Comparison of ENCODE assay signal across 8 mouse cellular contexts in genomic region chr10:75589651-75590050, GRCm38 (mm10). TPM values are rescaled to one million over a fixed set of nuclear protein-coding genes. Genes with fewer than 3 reads are reported as not detected.
DNase-seq lines count a peak whose midpoint lies in the region; ATAC-seq lines count a peak whose summit lies in the region.

No protein-coding gene starts in this region.

- no peak overlapping the region; the same call in 1 of the 2 replicates for H3K4me2 ChIP-seq in midbrain, embryonic 14.5 days (ENCODE audit: low read length)
- H3K4me2 ChIP-seq in midbrain, embryonic 15.5 days: no peak overlapping the region

- no peaks in the 10 kb centered on the region; the same call in 1 of the 2 replicates for H3K4me1 ChIP-seq in midbrain, embryonic 14.5 days (ENCODE audit: control insufficient read depth, insufficient read depth, low read length)
- H3K4me1 ChIP-seq in midbrain, embryonic 15.5 days: peaks cover 5% of the 10 kb centered on the region; the same call in 1 of the 2 replicates

- ATAC-seq in midbrain, embryonic 14.5 days (ENCODE audit: low FRiP score, low TSS enrichment): no peak
- no peak for ATAC-seq in midbrain, embryonic 15.5 days (replicated peaks)

- no peaks in the 10 kb centered on the region for H3K9me3 ChIP-seq in midbrain, embryonic 14.5 days (ENCODE audit: control insufficient read depth, low read length)
- H3K9me3 ChIP-seq in midbrain, embryonic 15.5 days: no peaks in the 10 kb centered on the region

- H3K27ac ChIP-seq in midbrain, embryonic 14.5 days (replicated peaks; ENCODE audit: low read depth, low read length): no peak overlapping the region
- H3K27ac ChIP-seq in midbrain, embryonic 15.5 days: no peak overlapping the region

- 84% methylated on average over 16 of the region's 16 CpGs for WGBS in midbrain, embryonic 14.5 days
- WGBS in midbrain, embryonic 15.5 days: 81% methylated on average over 16 of the region's 16 CpGs

- no peaks in the 10 kb centered on the region for H3K36me3 ChIP-seq in midbrain, embryonic 14.5 days (ENCODE audit: control insufficient read depth, insufficient read depth, low read length)
- no peaks in the 10 kb centered on the region for H3K36me3 ChIP-seq in midbrain, embryonic 15.5 days (replicated peaks)

- DNase-seq in midbrain, embryonic 14.5 days: no peak
- DNase-seq in heart, adult 18-20 months: peak; percentile 63 to 67
- peak; percentile 54 for DNase-seq in kidney, adult 9 months
- peak; percentile 44 for DNase-seq in lung, postnatal 36 days
- DNase-seq in embryo, embryonic 11 days: no peak
- DNase-seq in layer of hippocampus, postnatal 25 days (ENCODE audit: extremely low spot score in 1 of 2, low spot score in 1 of 2): no peak
- DNase-seq in frontal cortex, postnatal 36 days (ENCODE audit: low spot score in 2 of 2): no peak

- H3K4me3 ChIP-seq in midbrain, embryonic 14.5 days (replicated peaks; ENCODE audit: low read depth, low read length): no peak overlapping the region
- no peak overlapping the region for H3K4me3 ChIP-seq in midbrain, embryonic 15.5 days

- no peaks in the 10 kb centered on the region for H3K27me3 ChIP-seq in midbrain, embryonic 14.5 days (ENCODE audit: control insufficient read depth, insufficient read depth, low read length)
- H3K27me3 ChIP-seq in midbrain, embryonic 15.5 days (replicated peaks): 0 out of 2 replicates have a peak, but pooled peaks cover 2% of the 10 kb centered on the region

- H3K9ac ChIP-seq in midbrain, embryonic 14.5 days (replicated peaks; ENCODE audit: low read length): 0 out of 2 replicates have a peak overlapping the region, but pooled peaks have one; percentile 6
- no peak overlapping the region for H3K9ac ChIP-seq in midbrain, embryonic 15.5 days

RNA-seq across cellular contexts. Expression of gene Ggt5, which starts 0.5 kb away (rescaled TPM):
- 0.97 and 1.9 TPM in 2 replicates for polyA plus RNA-seq in midbrain, embryonic 14.5 days (2014; fragmentation: Nextera tagmentation; extraction: Ambion mirVana)
- 2.2 and 3.4 TPM in 2 replicates for polyA plus RNA-seq in midbrain, embryonic 15.5 days (2015; fragmentation: Nextera tagmentation; extraction: Ambion mirVana)
- 1 to 10 TPM; 4.2 to 4.7 TPM for total RNA-seq in heart, adult 18-20 months (2021)
- total RNA-seq in layer of hippocampus, postnatal 25 days (2021): 1 to 10 TPM; 3.3 to 3.8 TPM

RNA-seq across cellular contexts. Expression of gene Ggt1, which starts 28.2 kb away (rescaled TPM):
- polyA plus RNA-seq in midbrain, embryonic 14.5 days (2014; fragmentation: Nextera tagmentation; extraction: Ambion mirVana): 2.3 and 2.6 TPM in 2 replicates
- 1.2 and 1.7 TPM in 2 replicates for polyA plus RNA-seq in midbrain, embryonic 15.5 days (2015; fragmentation: Nextera tagmentation; extraction: Ambion mirVana)
- under 1 TPM in 1 of 2 experiments, not detected in 1; 0.54 TPM for total RNA-seq in heart, adult 18-20 months (2021)
- 1 to 10 TPM; 3.4 to 3.5 TPM for total RNA-seq in layer of hippocampus, postnatal 25 days (2021)

RNA-seq across cellular contexts. Expression of gene Lrrc75b, which starts 29.5 kb away (rescaled TPM):
- polyA plus RNA-seq in midbrain, embryonic 14.5 days (2014; fragmentation: Nextera tagmentation; extraction: Ambion mirVana): 30.4 and 32.9 TPM in 2 replicates
- 41.0 and 44.8 TPM in 2 replicates for polyA plus RNA-seq in midbrain, embryonic 15.5 days (2015; fragmentation: Nextera tagmentation; extraction: Ambion mirVana)
- 1 to 10 TPM in 1 of 2 experiments, under 1 TPM in 1; 0.67 to 1.1 TPM for total RNA-seq in heart, adult 18-20 months (2021)
- 10 to 100 TPM in 1 of 2 experiments, 1 to 10 TPM in 1; 9.7 to 10.7 TPM for total RNA-seq in layer of hippocampus, postnatal 25 days (2021)

RNA-seq across cellular contexts. Expression of gene Susd2, which starts 54.2 kb away (rescaled TPM):
- 2.3 and 2.5 TPM in 2 replicates for polyA plus RNA-seq in midbrain, embryonic 14.5 days (2014; fragmentation: Nextera tagmentation; extraction: Ambion mirVana)
- 3.0 and 4.1 TPM in 2 replicates for polyA plus RNA-seq in midbrain, embryonic 15.5 days (2015; fragmentation: Nextera tagmentation; extraction: Ambion mirVana)
- 1 to 10 TPM; 1.5 to 1.8 TPM for total RNA-seq in heart, adult 18-20 months (2021)
- 1 to 10 TPM; 1.4 to 1.6 TPM for total RNA-seq in layer of hippocampus, postnatal 25 days (2021)

Comparison
In these comparisons a context has a peak if more than half of its experiments do, and no peak if none do; other contexts are left out.
1. DNase-seq: peak in heart, adult 18-20 months (2 of 2), kidney, adult 9 months (single experiment) and lung, postnatal 36 days (single experiment); none in midbrain, embryonic 14.5 days (single experiment), embryo, embryonic 11 days (single experiment), layer of hippocampus, postnatal 25 days (0 of 2) and frontal cortex, postnatal 36 days (0 of 2).
2. RNA of gene Lrrc75b, which starts 29.5 kb away (total RNA-seq): 9.7 to 10.7 TPM in layer of hippocampus, postnatal 25 days; 0.67 to 1.1 TPM in heart, adult 18-20 months; every median in the first group is over 4 times any median in the second.